Mouse (Mus musculus): ENCODE results near the gene Rad51b.

Gene Rad51b

GRCm38 (mm10) chr12:79857704-79858103, 560.6 kb downstream of the Rad51b start:
- in situ Hi-C loops (cut with MboI, MseI): no loop called here

DNA sequence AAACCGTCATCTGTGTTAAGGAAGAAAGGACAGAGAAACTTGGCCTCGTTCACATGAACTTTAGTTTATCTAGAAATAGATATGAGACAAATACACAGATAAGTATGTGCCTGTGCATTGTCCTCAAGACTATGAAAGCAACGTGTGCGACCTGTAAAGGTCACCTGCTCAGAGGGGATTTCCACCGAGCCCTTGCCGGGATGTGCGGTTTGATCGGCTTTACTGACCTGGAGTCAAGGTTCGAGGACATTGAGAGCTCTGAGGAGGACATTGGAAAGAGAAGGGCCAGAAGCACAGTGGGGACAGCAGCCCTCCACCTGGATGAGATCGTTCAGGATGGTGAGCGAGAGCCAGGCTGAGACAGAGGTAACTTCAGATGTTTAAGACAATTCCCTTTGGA, 561.3 kb downstream of the Rad51b start:
- in situ Hi-C loops (cut with MboI, MseI): no loop called here

GRCm38 (mm10) chr12:79859354-79860247, 562.5 kb downstream of the Rad51b start:
- in situ Hi-C loops (cut with MboI, MseI): no loop called here

DNA sequence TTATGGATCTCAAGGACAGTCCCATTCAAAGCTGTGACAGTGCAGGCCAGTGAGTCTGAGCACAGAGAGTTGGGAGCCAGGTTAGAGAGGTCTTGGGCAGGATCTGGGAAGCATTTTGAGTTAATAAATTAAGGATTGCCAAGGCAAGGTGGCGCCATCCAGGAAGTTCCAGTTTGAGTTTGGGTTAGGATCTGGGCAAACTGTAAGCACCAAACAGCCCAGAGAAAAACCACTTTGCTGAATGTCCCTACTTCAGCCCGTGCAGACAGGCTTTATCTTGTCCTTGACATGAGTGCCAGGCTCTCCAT, 563.1 kb downstream of the Rad51b start:
- in situ Hi-C loops (cut with MboI, MseI): no loop called here

Measured in T-helper 1 cell (primary cell).